Mouse (Mus musculus) frontal cortex, postnatal 14 days (tissue): ENCODE measurements around the gene Rab26.

ENCODE experiments used
- DNase-seq, 2 experiments: peaks; one replicate each; pipeline ENCODE4 v3.0.0; 2022; ENCODE audit warnings: low spot score in 2 of 2

Gene Rab26

GRCm38 (mm10) chr17:24546234-24546633, 12.2 kb upstream of the Rab26 start:
- DNase-seq, result no peak

- DNase-seq, result no peak
Measured at GRCm38 (mm10) chr17:24545247-24545646, 11.2 kb upstream of the Rab26 start.

- DNase-seq, result no peak
Measured at GRCm38 (mm10) chr17:24544613-24545012, 10.6 kb upstream of the Rab26 start.

GRCm38 (mm10) chr17:24540375-24540774, 6.4 kb upstream of the Rab26 start:
- no peak for DNase-seq

GRCm38 (mm10) chr17:24538950-24539349, 4.9 kb upstream of the Rab26 start:
- no peak for DNase-seq

- DNase-seq, result peak in 1 of 2 experiments; percentile 21
Measured at GRCm38 (mm10) chr17:24537536-24537935, 3.5 kb upstream of the Rab26 start.

GRCm38 (mm10) chr17:24535300-24535699, 1.3 kb upstream of the Rab26 start:
- peak in 1 of 2 experiments; percentile 38 for DNase-seq

- DNase-seq, result peak; percentile 78 to 83
Measured at GRCm38 (mm10) chr17:24533099-24533992, 664 bp downstream of the Rab26 start.

- DNase-seq, result no peak
Measured at GRCm38 (mm10) chr17:24532045-24532444, 2.0 kb downstream of the Rab26 start.

GRCm38 (mm10) chr17:24531064-24531463, 2.9 kb downstream of the Rab26 start:
- no peak for DNase-seq

GRCm38 (mm10) chr17:24530361-24531050, 3.5 kb downstream of the Rab26 start:
- no peak for DNase-seq

GRCm38 (mm10) chr17:24529883-24530282, 4.1 kb downstream of the Rab26 start:
- DNase-seq, result no peak

GRCm38 (mm10) chr17:24529007-24529451, 5.0 kb downstream of the Rab26 start:
- peak in 1 of 2 experiments; percentile 52 for DNase-seq

GRCm38 (mm10) chr17:24528560-24528918, 5.5 kb downstream of the Rab26 start:
- DNase-seq, result no peak

GRCm38 (mm10) chr17:24527723-24528559, 6.1 kb downstream of the Rab26 start, which contains the start of gene Traf7:
Traf7 (minus strand) TSS chr17:24527938.
- DNase-seq, result peak; percentile 87 to 96

GRCm38 (mm10) chr17:24527315-24527714, 6.7 kb downstream of the Rab26 start:
- DNase-seq, result no peak

- DNase-seq, result no peak
Measured at GRCm38 (mm10) chr17:24524734-24525133, 9.3 kb downstream of the Rab26 start.

- no peak for DNase-seq
Measured at GRCm38 (mm10) chr17:24520450-24520849, 13.6 kb downstream of the Rab26 start.

GRCm38 (mm10) chr17:24514270-24515257, 19.4 kb downstream of the Rab26 start:
- no peak for DNase-seq

- peak in 1 of 2 experiments; percentile 78 for DNase-seq
Measured at GRCm38 (mm10) chr17:24513609-24514008, 20.4 kb downstream of the Rab26 start.
